Mouse (Mus musculus) ES-E14 (cell line): ENCODE results near the gene Mgrn1. TPM values are rescaled to one million over a fixed set of nuclear protein-coding genes. Genes with fewer than 3 reads are reported as not detected.
A peak's percentile ranks its signal among the peaks of the same experiment; 100 is the strongest.

Source experiments
- DNase-seq: peaks from one replicate; pipeline ENCODE4 v3.0.0-alpha.2; 2013; ENCODE audit warnings: low read depth, low spot score
- H3K27ac ChIP-seq: 2 replicates; pipeline ENCODE4 v1.5.1; 2012; ENCODE audit warnings: low read depth, mild to moderate bottlenecking, low read length, moderate library complexity, mixed read lengths; ENCODE audit not compliant: poor library complexity, insufficient read depth, severe bottlenecking
- H3K36me3 ChIP-seq: 2 replicates; pipeline ENCODE4 v1.6.1; 2012; ENCODE audit warnings: mild to moderate bottlenecking, low read length, moderate library complexity, mixed read lengths; ENCODE audit not compliant: control insufficient read depth, poor library complexity, insufficient read depth, severe bottlenecking
- H3K4me1 ChIP-seq, 2 experiments: fragments of 150-350 bp in 1 of 2; sonication (generic) in 1 of 2; 2 replicates each; pipeline ENCODE4 v1.6.1; 2012; ENCODE audit warnings: low read length in 2 of 2, mild to moderate bottlenecking in 1 of 2, mixed read lengths in 1 of 2; ENCODE audit not compliant: control insufficient read depth in 2 of 2, insufficient read depth in 2 of 2, poor library complexity in 1 of 2
- H3K4me3 ChIP-seq, 2 experiments: fragments of 150-350 bp in 1 of 2; sonication (generic) in 1 of 2; 2 replicates each; pipeline ENCODE4 v1.5.1; 2012; ENCODE audit warnings: low read length in 2 of 2, low read depth in 1 of 2, mild to moderate bottlenecking in 1 of 2, mixed read lengths in 1 of 2; ENCODE audit not compliant: insufficient read depth in 1 of 2, poor library complexity in 1 of 2, severe bottlenecking in 1 of 2
- H3K9ac ChIP-seq: 2 replicates; pipeline ENCODE4 v1.6.1; 2012; ENCODE audit warnings: low read depth, mild to moderate bottlenecking, low read length, mixed read lengths; ENCODE audit not compliant: poor library complexity, insufficient read depth, severe bottlenecking
- H3K9me3 ChIP-seq: fragments of 150-350 bp; sonication (generic); 2 replicates; pipeline ENCODE4 v1.6.1; 2012; ENCODE audit warnings: low read depth, mild to moderate bottlenecking, low read length; ENCODE audit not compliant: control insufficient read depth, insufficient read depth
- CHD2 ChIP-seq: IDR thresholded peaks from 2 replicates; pipeline ENCODE4 v1.6.1; 2014; ENCODE audit warnings: mild to moderate bottlenecking, low read depth, low read length, inconsistent platforms
- HCFC1 ChIP-seq: IDR thresholded peaks from 2 replicates; pipeline ENCODE4 v1.6.1; 2012; ENCODE audit warnings: low read length, inconsistent platforms, borderline replicate concordance; ENCODE audit not compliant: insufficient read depth
- MAFK ChIP-seq: IDR thresholded peaks from 2 replicates; pipeline ENCODE4 v1.6.1; 2014; ENCODE audit warnings: mild to moderate bottlenecking, low read depth, low read length, inconsistent platforms; ENCODE audit not compliant: insufficient read depth
- ZC3H11A ChIP-seq: IDR thresholded peaks from 2 replicates; pipeline ENCODE4 v1.6.1; 2012; ENCODE audit warnings: low read depth, mild to moderate bottlenecking, inconsistent platforms, low read length, borderline replicate concordance
- ZNF384 ChIP-seq: IDR thresholded peaks from 2 replicates; pipeline ENCODE4 v1.6.1; 2012; ENCODE audit warnings: low read depth, low read length, inconsistent platforms
- in situ Hi-C, 2 experiments: fragments of 600-800 bp; cut with MboI; formaldehyde crosslinking; loops; one replicate each; pipeline ENCODE4 v1.15.1; 2025; ENCODE audit warnings: low sequenced_read_pairs in 2 of 2, inconsistent platforms in 1 of 2; ENCODE audit not compliant: unreplicated experiment in 2 of 2
- total RNA-seq: library from RNA; depleted of rRNA; stranded (reverse); fragments of 300-350 nt; gene quantifications from 2 replicates; pipeline ENCODE4 v1.2.3, GENCODE M21; 2012

The Mgrn1 gene
- total RNA-seq, 1 experiment, result 24.0 TPM

DNA sequence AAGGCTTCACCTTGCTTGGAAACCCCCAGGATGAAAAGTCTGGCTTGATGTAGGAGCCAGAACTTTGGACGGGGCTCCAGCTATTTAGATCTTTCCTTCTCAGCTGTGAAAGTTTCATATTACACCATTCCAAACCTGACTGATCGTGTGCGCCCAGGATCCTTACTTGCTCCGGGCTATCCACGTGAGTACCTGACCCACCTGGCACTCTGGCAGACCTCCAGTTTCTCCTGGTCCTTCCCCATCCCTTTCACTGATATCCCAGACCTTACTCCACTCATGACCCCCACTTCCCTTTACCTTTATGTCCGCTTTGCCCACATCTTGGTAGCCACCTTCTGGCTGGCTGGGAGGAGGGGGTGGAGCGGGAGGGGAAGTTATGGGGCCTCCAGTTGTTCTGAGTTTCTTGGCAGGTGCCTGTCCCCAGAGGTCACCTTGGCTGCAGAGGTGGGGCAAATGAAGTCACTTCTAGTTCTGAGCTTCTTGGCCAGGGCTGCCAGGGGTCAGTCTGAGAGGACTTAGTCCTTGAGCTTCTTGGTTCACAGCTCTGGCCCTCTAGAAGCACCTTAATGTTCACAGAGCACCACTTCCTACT lies 19.9 kb upstream of the Mgrn1 start:
- no peak overlapping the region for H3K9ac ChIP-seq
- no peak for TF ChIP-seq CHD2
- no peak for TF ChIP-seq ZC3H11A
- no peak for TF ChIP-seq MAFK
- no peak for TF ChIP-seq ZNF384
- TF ChIP-seq HCFC1, result no peak
- in situ Hi-C loops, result no loop called here

GRCm38 (mm10) chr16:4870490-4870889 lies 15.6 kb upstream of the Mgrn1 start:
- peaks cover 21% of the 10 kb centered on the region for H3K36me3 ChIP-seq
- H3K27ac ChIP-seq, result no peak overlapping the region
- no peak for DNase-seq
- no peak for TF ChIP-seq CHD2
- peak; percentile 81 for TF ChIP-seq ZNF384
- no peaks in the 10 kb centered on the region for H3K9me3 ChIP-seq
- H3K4me1 ChIP-seq, result peaks cover 0 to 5% of the 10 kb centered on the region in 2 experiments; a peak in 1 of 4 replicates
- in situ Hi-C loops, result no loop called here
- no peak overlapping the region for H3K9ac ChIP-seq
- H3K4me3 ChIP-seq, result no peak overlapping the region

More for the DNA sequence above, 19.9 kb upstream of the Mgrn1 start:
- Histone ChIP-seq H3K27ac (no peak overlapping the region), H3K4me1 (peaks cover 0 to 3% of the 10 kb centered on the region in 2 experiments; a peak in 1 of 4 replicates), H3K9me3 (no peaks in the 10 kb centered on the region), H3K4me3 (no peak overlapping the region), H3K36me3 (peaks cover 4% of the 10 kb centered on the region; the same call in 1 of the 2 replicates)
- DNase-seq, result no peak

- no peak overlapping the region for H3K27ac ChIP-seq
- TF ChIP-seq MAFK, result peak; percentile 8; the same call in 1 of the 2 replicates
- TF ChIP-seq CHD2, result no peak
- no peaks in the 10 kb centered on the region for H3K9me3 ChIP-seq
- DNase-seq, result no peak
- no peak overlapping the region for H3K4me3 ChIP-seq
- in situ Hi-C loops, result no loop called here
- H3K4me1 ChIP-seq, result peaks cover 0 to 7% of the 10 kb centered on the region in 2 experiments; a peak in 1 of 4 replicates
- H3K9ac ChIP-seq, result no peak overlapping the region
- peaks cover 35% of the 10 kb centered on the region for H3K36me3 ChIP-seq
Observed at GRCm38 (mm10) chr16:4871926-4872325, 14.1 kb upstream of the Mgrn1 start.

DNA sequence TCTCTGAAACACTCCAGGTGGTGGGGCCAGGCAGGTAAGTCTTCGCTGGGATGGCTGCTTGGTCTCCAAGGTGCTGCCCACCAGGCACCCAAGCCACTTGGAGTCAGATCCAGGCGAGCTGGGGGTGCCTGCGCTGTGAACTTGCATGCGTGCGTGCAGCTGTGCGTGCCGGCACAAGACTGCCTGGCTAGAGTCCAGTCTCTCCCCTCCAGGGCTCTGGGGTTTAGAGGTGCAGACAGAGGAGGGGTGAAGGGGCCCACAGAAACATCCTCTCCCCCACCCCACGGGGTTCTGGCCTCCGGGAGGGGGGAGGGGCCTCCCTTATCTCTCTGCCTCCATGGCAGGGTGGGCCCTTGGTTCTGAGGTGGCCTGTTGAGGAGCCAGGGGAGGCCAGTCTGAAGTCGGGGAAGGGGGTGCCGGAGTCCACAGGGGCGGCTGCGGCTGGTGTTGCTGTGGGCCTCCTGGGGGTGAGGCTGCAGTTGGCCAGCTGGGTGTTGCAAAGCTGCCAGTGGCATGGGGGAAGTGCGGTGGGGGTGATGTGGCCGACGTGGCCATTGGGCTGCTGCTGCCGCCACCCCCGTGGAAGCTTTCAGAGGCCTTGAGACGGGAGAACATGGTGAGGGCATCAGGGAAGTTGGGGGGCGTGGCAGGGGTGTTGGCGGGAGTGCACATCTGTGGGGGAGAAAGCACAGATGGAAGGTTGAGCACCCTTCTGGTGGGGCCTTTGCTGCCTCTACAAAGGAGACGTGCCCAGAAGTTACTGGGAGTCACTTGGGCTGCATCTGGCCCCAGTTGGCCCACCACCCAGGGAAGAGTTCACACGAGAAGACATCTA lies 10.6 kb upstream of the Mgrn1 start:
- TF ChIP-seq ZNF384 (no peak), MAFK (no peak), ZC3H11A (no peak), HCFC1 (no peak), CHD2 (no peak)
- DNase-seq, result no peak
- in situ Hi-C loops, result no loop called here
- Histone ChIP-seq H3K4me3 (no peak overlapping the region), H3K9ac (no peak overlapping the region), H3K27ac (no peak overlapping the region), H3K4me1 (peaks cover 0 to 15% of the 10 kb centered on the region in 2 experiments; a peak in 1 of 4 replicates), H3K36me3 (peaks cover 38% of the 10 kb centered on the region), H3K9me3 (no peaks in the 10 kb centered on the region)
